Mouse (Mus musculus) spleen, adult 18-20 months (tissue): Measurements from ENCODE around the gene A630089N07Rik.
A peak's percentile ranks its signal among the peaks of the same experiment; 100 is the strongest.
"Not testable (repeated sequence)": the region's sequence is repeated elsewhere in the genome, so short reads cannot be mapped to it uniquely, and the experiment has no call there.

Experiments
- DNase-seq, 2 experiments: peaks; one replicate each; pipeline ENCODE4 v3.0.0; 2022; ENCODE audit warnings: mixed read lengths in 2 of 2

A630089N07Rik gene

GRCm38 (mm10) chr16:98081889-98082818 is at the start of gene A630089N07Rik:
A630089N07Rik (minus strand) TSS chr16:98082450.
- peak; percentile 65 to 78 for DNase-seq

GRCm38 (mm10) chr16:98107109-98107508 is 24.9 kb upstream of the A630089N07Rik start:
- no peak for DNase-seq

GRCm38 (mm10) chr16:98081550-98081888 is 731 bp downstream of the A630089N07Rik start:
- DNase-seq = not testable (repeated sequence)

- not testable (repeated sequence) for DNase-seq
Observed at GRCm38 (mm10) chr16:98081140-98081539, 1.1 kb downstream of the A630089N07Rik start.

GRCm38 (mm10) chr16:98079382-98079781 is 2.9 kb downstream of the A630089N07Rik start:
- DNase-seq = not testable (repeated sequence)

- no peak for DNase-seq
Observed at GRCm38 (mm10) chr16:98041676-98042075, 40.6 kb downstream of the A630089N07Rik start.

GRCm38 (mm10) chr16:98034971-98035370 is 47.3 kb downstream of the A630089N07Rik start:
- not testable (repeated sequence) for DNase-seq

- not testable (repeated sequence) for DNase-seq
Observed at GRCm38 (mm10) chr16:98026186-98026585, 56.1 kb downstream of the A630089N07Rik start.

- DNase-seq = no peak
Observed at GRCm38 (mm10) chr16:98022657-98023345, 59.4 kb downstream of the A630089N07Rik start.

- no peak for DNase-seq
Observed at GRCm38 (mm10) chr16:98022081-98022480, 60.2 kb downstream of the A630089N07Rik start.

GRCm38 (mm10) chr16:97997383-97997731 is 84.9 kb downstream of the A630089N07Rik start:
- not testable (repeated sequence) for DNase-seq

- DNase-seq = peak; percentile 73 to 76
Observed at GRCm38 (mm10) chr16:97996616-97997382, 85.5 kb downstream of the A630089N07Rik start, which contains the start of gene B230307C23Rik. B230307C23Rik (plus strand) TSS chr16:97997315.

- DNase-seq = no peak
Observed at GRCm38 (mm10) chr16:97995849-97996615, 86.2 kb downstream of the A630089N07Rik start.

- DNase-seq = not testable (repeated sequence)
Observed at GRCm38 (mm10) chr16:97992477-97992876, 89.8 kb downstream of the A630089N07Rik start.

GRCm38 (mm10) chr16:97991517-97991916 is 90.7 kb downstream of the A630089N07Rik start:
- no peak for DNase-seq

- no peak for DNase-seq
Observed at GRCm38 (mm10) chr16:97984589-97984988, 97.7 kb downstream of the A630089N07Rik start.

GRCm38 (mm10) chr16:97981362-97981761 is 100.9 kb downstream of the A630089N07Rik start:
- no peak for DNase-seq

- no peak for DNase-seq
Observed at GRCm38 (mm10) chr16:97977722-97978121, 104.5 kb downstream of the A630089N07Rik start.

GRCm38 (mm10) chr16:97977277-97977676 is 105.0 kb downstream of the A630089N07Rik start:
- no peak for DNase-seq

GRCm38 (mm10) chr16:97963956-97964540 is 118.2 kb downstream of the A630089N07Rik start:
- DNase-seq = no peak

GRCm38 (mm10) chr16:97962151-97962948 is 119.9 kb downstream of the A630089N07Rik start, which contains the start of the genes C2cd2 and Zbtb21:
C2cd2 (minus strand) TSS chr16:97962598.
Zbtb21 (minus strand) TSS chr16:97962622.
- DNase-seq = peak; percentile 91 to 93
